Mouse (Mus musculus): ENCODE measurements at regions not wholly inside any gene's neighbourhood (a gene's known extent, or its start where the extent isn't known, plus 50 kb on each side); places are given as distances from the start of the nearest gene placed in this dataset.

GRCm38 (mm10) chr4:114321516-114322339, 84.8 kb upstream of the Trabd2b start:
- H3K9me3 ChIP-seq (replicated peaks; ENCODE audit: low read length) = no peaks in the 10 kb centered on the region
- no peak overlapping the region for H3K4me2 ChIP-seq (ENCODE audit: insufficient read depth, low read depth, poor library complexity, severe bottlenecking)
- no peak overlapping the region for H3K9ac ChIP-seq (ENCODE audit: insufficient read depth, low read depth)
- dilution Hi-C loops (cut with MboI; ENCODE audit: extremely low pct_ligation_motif_present, extremely low pct_unique_long_range_greater_than_20kb, low sequenced_read_pairs) = no loop called here
- no peaks in the 10 kb centered on the region for H3K36me3 ChIP-seq (replicated peaks in 1 of 2; ENCODE audit: control insufficient read depth in 1 of 2, insufficient read depth in 1 of 2, low read length in 1 of 2)
- DNase-seq (ENCODE audit: extremely low read depth) = no peak
- no peak overlapping the region for H3K27ac ChIP-seq (ENCODE audit: insufficient read depth, low read depth)
- no peak overlapping the region for H3K4me3 ChIP-seq (replicated peaks in 1 of 3; ENCODE audit: low read depth in 2 of 3, low read length in 2 of 3, poor library complexity in 1 of 3)
- no peaks in the 10 kb centered on the region for H3K79me2 ChIP-seq (replicated peaks; ENCODE audit: control insufficient read depth, extremely low read depth, insufficient read depth, poor library complexity, severe bottlenecking)
- in situ Hi-C loops (cut with MboI; ENCODE audit: low pct_ligation_motif_present, low pct_unique_long_range_greater_than_20kb, low sequenced_read_pairs) = no loop called here
- H3K27me3 ChIP-seq (replicated peaks) = peaks cover 8% of the 10 kb centered on the region
- H3K4me1 ChIP-seq (ENCODE audit: control insufficient read depth in 1 of 2, insufficient read depth in 2 of 2) = no peaks in the 10 kb centered on the region
- no peak for TF ChIP-seq E2F4 (IDR thresholded peaks at IDR 0.05; ENCODE audit: insufficient replicate concordance, low read depth, low read length)
- no peak for TF ChIP-seq MXI1 (IDR thresholded peaks at IDR 0.05; ENCODE audit: low read depth, low read length)
- no peak for TF ChIP-seq MAX (IDR thresholded peaks at IDR 0.05; ENCODE audit: low read length)
- no peak for TF ChIP-seq USF2 (conservative IDR thresholded peaks at IDR 0.05; ENCODE audit: low read depth, low read length)
- TF ChIP-seq SMC3 (IDR thresholded peaks at IDR 0.05; ENCODE audit: low read depth, low read length) = no peak
- TF ChIP-seq JUN (IDR thresholded peaks at IDR 0.05; ENCODE audit: insufficient read depth, low read depth, low read length) = no peak
- TF ChIP-seq JUND (conservative IDR thresholded peaks at IDR 0.05; ENCODE audit: low read depth, low read length) = no peak
- no peak for TF ChIP-seq MEF2A (IDR thresholded peaks at IDR 0.05; ENCODE audit: borderline replicate concordance, low read depth, low read length)
- no peak for TF ChIP-seq ZKSCAN1 (IDR thresholded peaks at IDR 0.05; ENCODE audit: borderline replicate concordance, low read depth, low read length)
- no peak for TF ChIP-seq TBP (conservative IDR thresholded peaks at IDR 0.05; ENCODE audit: low read depth, low read length)
- TF ChIP-seq RCOR1 (conservative IDR thresholded peaks at IDR 0.05; ENCODE audit: low read depth, low read length) = no peak
- TF ChIP-seq RAD21 (IDR thresholded peaks at IDR 0.05; ENCODE audit: low read depth, low read length) = no peak
- no peak for TF ChIP-seq EP300 (IDR thresholded peaks at IDR 0.05; ENCODE audit: low read length)
- TF ChIP-seq SIN3A (IDR thresholded peaks at IDR 0.05; ENCODE audit: low read length) = no peak
- no peak for TF ChIP-seq MAZ (IDR thresholded peaks at IDR 0.05; ENCODE audit: low read depth, low read length)
- no peak for TF ChIP-seq ZC3H11A (IDR thresholded peaks at IDR 0.05; ENCODE audit: low read depth, low read length)
- TF ChIP-seq PAX5 (IDR thresholded peaks at IDR 0.05; ENCODE audit: low read length) = no peak
- TF ChIP-seq NRF1 (IDR thresholded peaks at IDR 0.05; ENCODE audit: low read depth, low read length) = no peak
- no peak for TF ChIP-seq KAT2A (IDR thresholded peaks at IDR 0.05; ENCODE audit: insufficient replicate concordance, low read length)
- no peak for TF ChIP-seq HCFC1 (IDR thresholded peaks at IDR 0.05; ENCODE audit: low read depth, low read length)

GRCm38 (mm10) chr4:114329978-114330377, 76.5 kb upstream of the Trabd2b start:
- peaks cover 13% of the 10 kb centered on the region for H3K27me3 ChIP-seq (replicated peaks)
- TF ChIP-seq RCOR1 (conservative IDR thresholded peaks at IDR 0.05; ENCODE audit: low read depth, low read length) = no peak
- no peak overlapping the region for H3K4me2 ChIP-seq (ENCODE audit: insufficient read depth, low read depth, poor library complexity, severe bottlenecking)
- dilution Hi-C loops (cut with MboI; ENCODE audit: extremely low pct_ligation_motif_present, extremely low pct_unique_long_range_greater_than_20kb, low sequenced_read_pairs) = no loop called here
- H3K79me2 ChIP-seq (replicated peaks; ENCODE audit: control insufficient read depth, extremely low read depth, insufficient read depth, poor library complexity, severe bottlenecking) = no peaks in the 10 kb centered on the region
- no peaks in the 10 kb centered on the region for H3K9me3 ChIP-seq (replicated peaks; ENCODE audit: low read length)
- DNase-seq (ENCODE audit: extremely low read depth) = no peak
- no peak overlapping the region for H3K27ac ChIP-seq (ENCODE audit: insufficient read depth, low read depth)
- no peak overlapping the region for H3K4me3 ChIP-seq (replicated peaks in 1 of 3; ENCODE audit: low read depth in 2 of 3, low read length in 2 of 3, poor library complexity in 1 of 3)
- in situ Hi-C loops (cut with MboI; ENCODE audit: low pct_ligation_motif_present, low pct_unique_long_range_greater_than_20kb, low sequenced_read_pairs) = no loop called here
- no peaks in the 10 kb centered on the region for H3K4me1 ChIP-seq (ENCODE audit: control insufficient read depth in 1 of 2, insufficient read depth in 2 of 2)
- no peaks in the 10 kb centered on the region for H3K36me3 ChIP-seq (replicated peaks in 1 of 2; ENCODE audit: control insufficient read depth in 1 of 2, insufficient read depth in 1 of 2, low read length in 1 of 2)
- no peak overlapping the region for H3K9ac ChIP-seq (ENCODE audit: insufficient read depth, low read depth)
